Mouse (Mus musculus): Measurements from ENCODE around the gene Cbx8. TPM values are rescaled to one million over a fixed set of nuclear protein-coding genes. Genes with fewer than 3 reads are reported as not detected.

The Cbx8 gene
- polyA plus RNA-seq, 1 experiment = 3.9 TPM

- 59% methylated on average over 4 of the region's 4 CpGs for WGBS
Observed at GRCm38 (mm10) chr11:119001493-119002128, 39.2 kb downstream of the Cbx8 start.

GRCm38 (mm10) chr11:119000877-119001276 lies 39.9 kb downstream of the Cbx8 start:
- 64% methylated on average over 2 of the region's 2 CpGs for WGBS
- TF ChIP-seq POLR2A (IDR thresholded peaks at IDR 0.05; ENCODE audit: borderline replicate concordance, extremely low read depth, low read depth, low read length) = no peak
- no peak for TF ChIP-seq CTCF (IDR thresholded peaks at IDR 0.05; ENCODE audit: insufficient read depth, low read length)
- DNase-seq = no peak
- Histone ChIP-seq H3K4me1 (ENCODE audit: control insufficient read depth, insufficient read depth, low read length) (peaks cover 5% of the 10 kb centered on the region; the same call in 1 of the 2 replicates), H3K4me3 (replicated peaks; ENCODE audit: extremely low read depth, low read depth, low read length) (no peak overlapping the region)

More at GRCm38 (mm10) chr11:119001493-119002128, 39.2 kb downstream of the Cbx8 start:
- Histone ChIP-seq H3K4me3 (replicated peaks; ENCODE audit: extremely low read depth, low read depth, low read length) (no peak overlapping the region), H3K4me1 (ENCODE audit: control insufficient read depth, insufficient read depth, low read length) (peaks cover 5% of the 10 kb centered on the region; the same call in 1 of the 2 replicates)
- no peak for DNase-seq
- TF ChIP-seq CTCF (IDR thresholded peaks at IDR 0.05; ENCODE audit: insufficient read depth, low read length) (no peak), POLR2A (IDR thresholded peaks at IDR 0.05; ENCODE audit: borderline replicate concordance, extremely low read depth, low read depth, low read length) (no peak)

GRCm38 (mm10) chr11:118999361-118999804 lies 41.4 kb downstream of the Cbx8 start:
- Histone ChIP-seq H3K4me1 (ENCODE audit: control insufficient read depth, insufficient read depth, low read length) (peaks cover 5% of the 10 kb centered on the region; the same call in 1 of the 2 replicates), H3K4me3 (replicated peaks; ENCODE audit: extremely low read depth, low read depth, low read length) (no peak overlapping the region)
- no peak for TF ChIP-seq POLR2A (IDR thresholded peaks at IDR 0.05; ENCODE audit: borderline replicate concordance, extremely low read depth, low read depth, low read length)
- TF ChIP-seq CTCF (IDR thresholded peaks at IDR 0.05; ENCODE audit: insufficient read depth, low read length) = no peak
- no peak for DNase-seq
- 8% methylated on average over 26 of the region's 26 CpGs for WGBS

GRCm38 (mm10) chr11:118998540-118999265 lies 42.1 kb downstream of the Cbx8 start:
- TF ChIP-seq CTCF (IDR thresholded peaks at IDR 0.05; ENCODE audit: insufficient read depth, low read length) = peak; percentile 59
- TF ChIP-seq POLR2A (IDR thresholded peaks at IDR 0.05; ENCODE audit: borderline replicate concordance, extremely low read depth, low read depth, low read length) = no peak
- peak; percentile 74 for DNase-seq
- WGBS = 14% methylated on average over 30 of the region's 30 CpGs
- peaks cover 5% of the 10 kb centered on the region; the same call in 1 of the 2 replicates for H3K4me1 ChIP-seq (ENCODE audit: control insufficient read depth, insufficient read depth, low read length)
- H3K4me3 ChIP-seq (replicated peaks; ENCODE audit: extremely low read depth, low read depth, low read length) = no peak overlapping the region

- Histone ChIP-seq H3K4me1 (ENCODE audit: control insufficient read depth, insufficient read depth, low read length) (peaks cover 5% of the 10 kb centered on the region; the same call in 1 of the 2 replicates), H3K4me3 (replicated peaks; ENCODE audit: extremely low read depth, low read depth, low read length) (no peak overlapping the region)
- DNase-seq = no peak
- 46% methylated on average over 3 of the region's 3 CpGs for WGBS
- TF ChIP-seq CTCF (IDR thresholded peaks at IDR 0.05; ENCODE audit: insufficient read depth, low read length) = no peak
- no peak for TF ChIP-seq POLR2A (IDR thresholded peaks at IDR 0.05; ENCODE audit: borderline replicate concordance, extremely low read depth, low read depth, low read length)
Observed at GRCm38 (mm10) chr11:118997182-118997581, 43.6 kb downstream of the Cbx8 start.

- Histone ChIP-seq H3K4me1 (ENCODE audit: control insufficient read depth, insufficient read depth, low read length) (peaks cover 5% of the 10 kb centered on the region; the same call in 1 of the 2 replicates), H3K4me3 (replicated peaks; ENCODE audit: extremely low read depth, low read depth, low read length) (no peak overlapping the region)
- TF ChIP-seq CTCF (IDR thresholded peaks at IDR 0.05; ENCODE audit: insufficient read depth, low read length) = no peak
- no peak for TF ChIP-seq POLR2A (IDR thresholded peaks at IDR 0.05; ENCODE audit: borderline replicate concordance, extremely low read depth, low read depth, low read length)
- 33% methylated on average over 4 of the region's 4 CpGs for WGBS
- DNase-seq = no peak
Observed at GRCm38 (mm10) chr11:118995448-118995847, 45.3 kb downstream of the Cbx8 start.

- no peak overlapping the region for H3K4me3 ChIP-seq (replicated peaks; ENCODE audit: extremely low read depth, low read depth, low read length)
- no peak for TF ChIP-seq POLR2A (IDR thresholded peaks at IDR 0.05; ENCODE audit: borderline replicate concordance, extremely low read depth, low read depth, low read length)
- TF ChIP-seq CTCF (IDR thresholded peaks at IDR 0.05; ENCODE audit: insufficient read depth, low read length) = no peak
- no peak for DNase-seq
- no peaks in the 10 kb centered on the region for H3K4me1 ChIP-seq (ENCODE audit: control insufficient read depth, insufficient read depth, low read length)
- 49% methylated on average over 3 of the region's 3 CpGs for WGBS
Observed at GRCm38 (mm10) chr11:118992781-118993180, 48.0 kb downstream of the Cbx8 start.

- TF ChIP-seq CTCF (IDR thresholded peaks at IDR 0.05; ENCODE audit: insufficient read depth, low read length) (no peak), POLR2A (IDR thresholded peaks at IDR 0.05; ENCODE audit: borderline replicate concordance, extremely low read depth, low read depth, low read length) (no peak)
- H3K4me3 ChIP-seq (replicated peaks; ENCODE audit: extremely low read depth, low read depth, low read length) = no peak within 1 kb of the TSS
- H3K4me1 ChIP-seq (ENCODE audit: control insufficient read depth, insufficient read depth, low read length) = no peaks in the 10 kb centered on the region
- DNase-seq = no peak
- WGBS = 86% methylated on average over 10 of the region's 10 CpGs
Observed at GRCm38 (mm10) chr11:118987999-118988398, 52.8 kb downstream of the Cbx8 start, which contains the start of gene Enpp7. TSS of gene Enpp7 (plus strand) at chr11:118988188.

Other genes with a start within 250 kb of the Cbx8 start
- gene Rbfox3, start 129.4 kb downstream of the Cbx8 start, polyA plus RNA-seq (2012; rRNA removed) = 1.3 and 1.9 TPM in 2 replicates
- gene Enpp7, start 52.8 kb downstream of the Cbx8 start, polyA plus RNA-seq (2012; rRNA removed) = 0.13 TPM in 1 of 2 replicates, not detected in the other
- 2.9 and 4.4 TPM in 2 replicates for gene Cbx2, start 18.0 kb downstream of the Cbx8 start, polyA plus RNA-seq (2012; rRNA removed)
- gene Cbx4, start 45.3 kb upstream of the Cbx8 start, polyA plus RNA-seq (2012; rRNA removed) = 16.2 and 16.8 TPM in 2 replicates
- 15.8 and 17.6 TPM in 2 replicates for gene Tbc1d16, start 187.5 kb upstream of the Cbx8 start, polyA plus RNA-seq (2012; rRNA removed)
- gene Ccdc40, start 187.6 kb upstream of the Cbx8 start, polyA plus RNA-seq (2012; rRNA removed) = 9.7 and 12.0 TPM in 2 replicates
- 188 and 192 TPM in 2 replicates for gene Gaa, start 226.9 kb upstream of the Cbx8 start, polyA plus RNA-seq (2012; rRNA removed)